Mouse (Mus musculus) monocyte, adult 2 months (primary cell): ENCODE measurements around the gene Tmem198.

Experiments used
- DNase-seq, 2 experiments: peaks; one replicate each; pipeline ENCODE4 v3.0.0; 2022; ENCODE audit warnings: low spot score in 2 of 2, low read depth in 1 of 2

Tmem198 gene

DNA sequence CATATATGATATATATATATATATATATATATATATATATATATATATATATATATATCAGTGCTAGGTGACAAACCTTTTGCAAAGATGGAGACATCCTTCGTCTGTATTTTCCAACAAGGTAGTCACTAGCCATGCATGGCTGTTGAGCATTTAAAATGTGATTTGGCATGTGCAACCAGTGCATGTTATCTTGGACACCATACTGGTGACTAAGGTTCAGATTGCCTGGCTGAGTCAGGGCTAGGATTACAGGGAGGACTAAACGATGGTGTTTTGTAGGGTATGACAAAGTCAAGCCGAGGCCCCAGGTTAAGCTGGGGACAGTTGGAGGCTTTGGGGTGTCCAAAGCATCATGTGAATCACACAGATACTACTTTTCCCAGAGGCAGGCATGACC, 23.9 kb upstream of the Tmem198 start:
- DNase-seq = no peak

DNA sequence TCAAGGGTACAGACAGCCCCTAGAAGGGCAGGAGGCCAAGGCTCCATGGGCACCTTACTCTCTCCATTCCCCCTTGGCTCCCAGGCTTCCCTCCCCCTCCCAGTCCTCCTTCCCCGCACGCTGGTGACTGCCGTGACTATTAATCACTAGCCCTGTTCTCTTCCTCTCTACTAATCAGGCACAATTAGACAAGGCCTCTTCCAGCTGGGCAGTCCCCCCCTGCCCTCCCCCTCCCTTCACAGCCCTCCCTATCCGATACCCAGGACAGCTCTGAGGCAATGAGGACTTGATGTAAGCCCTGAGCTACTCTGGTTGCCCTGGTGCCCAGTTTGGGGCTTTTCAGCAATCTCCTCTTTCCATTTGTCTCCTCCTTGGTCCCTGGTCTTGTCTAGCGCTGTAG, 23.4 kb upstream of the Tmem198 start:
- no peak for DNase-seq

DNA sequence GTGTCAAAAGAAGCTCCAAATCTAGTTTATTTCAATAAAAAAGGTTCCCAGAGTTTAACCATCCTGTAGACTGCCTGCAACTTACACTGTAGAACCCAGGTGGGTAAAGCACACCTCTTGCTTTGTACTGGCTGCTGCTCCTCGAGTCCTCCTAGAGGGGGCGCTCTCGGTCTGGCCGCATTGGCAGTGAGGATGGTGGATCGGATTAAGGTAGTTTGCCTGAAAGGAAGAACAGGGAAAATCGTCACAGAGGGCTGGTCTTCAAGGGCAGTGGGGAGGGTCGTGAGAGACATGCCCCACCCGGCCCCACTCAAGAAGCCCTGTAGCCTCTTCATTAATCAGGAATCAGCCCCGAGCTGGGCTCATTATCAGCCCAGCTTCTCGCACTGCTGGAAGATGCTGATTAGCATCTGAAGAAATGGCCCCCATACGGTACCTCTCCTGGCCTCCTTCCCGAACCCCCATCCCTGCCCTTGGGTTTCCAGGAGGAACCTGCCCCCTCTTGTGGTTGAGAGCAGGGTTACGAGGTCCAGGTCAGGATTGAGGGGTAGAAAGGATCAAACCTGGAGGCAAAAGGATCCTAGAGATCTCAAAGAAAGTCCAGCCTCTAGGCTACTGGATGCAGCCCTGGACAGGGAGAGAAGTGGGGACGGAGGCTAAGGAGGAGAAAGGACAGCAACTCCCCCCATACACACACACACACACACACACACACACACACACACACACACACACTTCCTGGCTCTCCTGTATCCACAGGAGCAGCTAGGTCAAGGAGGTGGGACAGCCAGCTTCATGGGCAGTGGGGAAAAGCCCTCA, 22.4 kb upstream of the Tmem198 start:
- DNase-seq = no peak

DNA sequence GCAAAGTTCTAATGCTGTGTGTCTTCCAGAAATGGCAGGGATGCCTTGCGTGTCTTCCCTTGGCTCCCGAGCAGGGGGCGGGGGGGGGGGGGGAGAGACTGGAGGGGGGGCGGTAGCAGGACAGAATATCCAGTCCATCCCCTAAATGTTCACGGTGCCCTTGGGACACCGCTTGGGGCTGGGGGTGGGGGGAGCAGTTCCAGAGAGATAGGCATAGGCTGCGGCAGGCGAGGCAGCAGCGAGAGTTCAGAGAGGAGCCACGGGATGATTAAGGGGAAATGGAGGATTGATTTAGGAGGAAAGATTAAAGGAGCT, 21.7 kb upstream of the Tmem198 start:
- no peak for DNase-seq

DNA sequence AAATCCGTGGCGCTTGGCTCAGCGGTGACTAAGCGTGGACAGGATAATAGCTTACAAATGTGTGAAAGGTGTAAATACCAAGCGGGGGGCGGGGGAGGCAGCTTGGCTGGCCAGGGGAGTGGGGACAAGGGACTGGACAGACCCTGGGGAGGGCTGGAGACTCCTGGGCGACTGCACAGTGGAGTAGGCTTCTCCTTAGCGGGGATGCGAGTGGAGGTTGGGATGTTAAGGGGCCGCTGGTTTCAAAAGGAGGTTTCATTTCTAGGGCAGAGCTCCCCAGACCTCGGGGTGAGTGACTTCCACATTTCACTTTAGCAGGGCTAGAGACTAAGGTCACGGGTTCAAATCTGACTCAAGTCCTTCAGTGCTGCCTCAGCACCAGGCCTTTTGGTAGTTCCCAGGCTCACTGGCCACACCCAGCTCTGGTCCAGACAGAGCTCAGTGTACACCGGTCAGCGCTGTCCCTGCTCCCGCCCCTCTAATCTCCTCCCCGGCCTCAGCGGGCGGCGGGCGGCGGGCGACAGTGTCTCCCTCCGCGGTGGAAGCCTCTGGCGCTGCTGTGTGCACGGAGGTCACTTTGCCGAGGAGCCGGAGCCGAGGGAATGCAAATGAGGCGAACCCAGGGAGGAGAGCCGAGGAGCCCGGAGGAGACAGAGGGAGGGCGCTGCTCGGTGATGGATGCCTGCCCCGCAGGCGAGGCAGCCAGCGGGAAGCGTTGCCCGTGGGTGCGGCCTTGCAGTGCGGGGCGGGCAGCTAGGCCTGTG, 21.1 kb upstream of the Tmem198 start:
- no peak for DNase-seq

DNA sequence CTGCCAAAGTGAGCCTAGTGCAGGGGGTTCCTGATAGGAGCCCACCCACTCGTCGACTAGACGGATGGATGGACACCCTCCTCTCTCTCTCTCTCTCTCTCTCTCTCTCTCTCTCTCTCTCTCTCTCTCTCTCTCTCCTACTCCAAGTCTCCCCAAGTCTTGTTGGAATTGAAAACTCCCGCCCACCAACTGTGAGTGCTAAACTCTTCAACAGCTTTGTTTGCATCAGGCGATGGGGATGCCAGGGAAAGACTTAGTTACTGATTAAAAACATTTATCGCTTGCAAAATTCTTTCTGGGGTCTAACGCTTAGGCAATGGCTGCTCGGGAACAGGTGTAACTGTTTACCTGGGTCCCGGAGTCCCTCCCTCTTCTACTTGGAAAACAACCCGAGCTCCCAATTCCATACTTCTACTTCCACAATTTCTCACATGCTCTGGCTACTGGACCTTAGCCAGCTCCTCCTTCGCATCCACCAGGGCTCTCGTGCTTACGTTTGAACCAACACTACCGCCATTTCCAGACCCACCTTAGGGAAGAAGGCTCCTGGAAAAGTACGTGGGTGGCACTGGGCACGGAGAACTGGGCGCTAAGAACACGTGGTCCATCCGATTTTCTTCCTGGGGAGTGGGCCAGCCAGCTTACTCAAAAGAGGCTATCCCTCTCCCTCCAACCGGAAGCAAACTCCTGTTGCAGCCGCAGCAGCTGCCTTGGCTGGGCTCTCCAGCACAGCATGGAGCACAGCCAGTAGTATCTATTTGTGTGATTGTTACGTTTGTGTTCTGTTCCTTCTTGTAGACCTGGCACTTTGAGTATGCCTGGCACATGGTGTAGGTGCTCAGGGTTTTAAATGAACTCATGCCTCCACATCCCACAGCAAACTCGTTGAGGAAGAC, 20.3 kb upstream of the Tmem198 start:
- DNase-seq = no peak

DNA sequence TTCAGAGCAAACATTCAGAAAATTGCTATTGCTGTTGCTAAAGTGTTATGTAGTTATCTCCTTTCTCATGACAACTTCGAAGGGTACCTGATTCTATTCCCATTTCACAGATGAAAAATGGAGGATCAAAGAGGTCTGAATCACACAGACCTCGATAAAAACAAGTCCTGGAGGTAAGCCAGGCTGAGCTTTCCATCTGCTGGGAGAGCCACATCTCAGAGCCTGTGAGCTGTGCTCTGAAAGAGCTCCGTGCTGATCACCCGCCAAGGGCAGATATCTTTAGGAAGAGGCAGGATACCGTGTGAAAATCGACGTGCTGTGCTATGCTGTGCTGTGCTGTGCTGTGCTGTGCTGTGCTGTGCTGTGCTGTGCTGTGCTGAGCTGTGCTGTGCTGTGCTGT, 19.0 kb upstream of the Tmem198 start:
- no peak for DNase-seq

DNA sequence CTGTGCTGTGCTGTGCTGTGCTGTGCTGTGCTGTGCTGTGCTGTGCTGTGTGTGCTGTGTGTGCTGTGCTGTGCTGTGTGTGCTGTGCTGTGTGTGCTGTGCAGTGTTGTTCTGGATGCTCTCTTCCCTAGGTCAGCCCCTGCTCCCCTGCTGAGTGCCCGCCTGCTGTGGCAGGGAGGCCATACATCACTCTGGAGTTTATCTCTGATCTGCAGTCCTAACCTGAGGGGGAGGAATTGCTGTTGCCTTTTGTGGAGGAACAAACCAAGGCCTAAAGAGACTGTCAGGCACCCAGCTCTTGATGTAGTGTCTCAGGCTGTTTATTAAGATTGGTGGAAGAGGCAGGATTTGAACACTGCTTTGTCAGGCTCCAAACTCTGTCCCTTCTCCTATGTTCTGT, 16.7 kb upstream of the Tmem198 start:
- no peak for DNase-seq

DNA sequence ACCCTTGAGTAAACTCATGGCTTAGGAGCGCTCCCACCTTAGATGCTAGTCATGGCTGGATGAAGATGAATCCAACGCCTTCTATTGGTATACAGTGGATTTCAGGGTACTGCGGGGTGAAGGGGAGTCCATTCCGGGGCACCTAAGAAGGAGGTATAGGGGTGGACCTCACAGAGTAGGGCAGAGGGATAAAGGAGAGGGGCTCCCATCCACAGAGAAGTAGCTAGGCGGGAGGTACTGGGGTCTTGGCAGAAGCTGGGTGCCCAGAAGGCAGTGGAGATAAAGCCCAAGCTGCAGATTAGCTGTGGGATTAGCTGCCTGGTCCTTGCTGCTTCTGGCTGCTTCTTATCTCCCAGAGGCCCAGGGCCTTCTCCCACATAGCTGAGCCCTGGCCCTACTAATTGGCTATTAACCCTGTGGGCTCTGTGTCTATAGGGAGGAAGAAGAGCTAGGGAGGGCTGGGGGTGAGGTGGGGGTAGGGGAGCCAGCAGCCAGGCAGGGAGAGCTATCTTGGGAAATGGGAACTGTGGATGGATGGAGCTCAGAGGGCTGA, 15.6 kb upstream of the Tmem198 start:
- DNase-seq = no peak

DNA sequence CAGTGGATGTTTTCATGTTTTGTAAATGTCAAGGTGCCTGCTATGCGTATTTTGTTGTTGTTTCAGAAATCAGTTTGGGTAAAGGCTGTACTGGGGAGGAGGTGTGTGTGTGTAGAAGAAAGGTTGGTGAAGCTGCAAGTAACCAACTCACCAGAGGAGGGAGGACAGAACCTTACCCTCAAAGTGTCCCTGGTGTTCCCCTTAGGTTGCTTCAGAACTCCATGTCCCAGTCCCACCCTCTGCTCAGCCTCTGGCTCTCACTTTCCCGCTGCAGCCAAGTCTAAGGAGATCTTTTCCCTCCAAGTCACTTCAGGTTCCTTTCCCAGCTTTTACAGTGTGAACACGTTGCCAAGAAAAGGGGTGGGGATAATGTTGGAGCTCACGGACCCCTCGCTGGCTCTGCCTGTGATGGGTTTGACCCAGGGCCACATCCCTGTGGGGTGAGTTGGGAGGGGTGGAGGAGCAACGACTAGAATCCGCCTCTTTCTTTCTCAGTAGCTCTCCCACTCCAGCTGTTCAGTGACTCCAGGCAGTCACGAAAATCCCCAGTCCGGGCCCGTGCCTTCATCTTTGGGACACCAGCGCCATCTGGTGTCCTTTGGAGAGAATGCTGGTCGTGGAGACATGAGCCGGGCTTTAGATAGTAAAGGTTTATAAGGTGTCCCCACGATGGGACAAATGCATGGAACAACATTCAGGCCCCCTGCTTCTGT, 12.0 kb upstream of the Tmem198 start:
- peak in 1 of 2 experiments; percentile 25 for DNase-seq

DNA sequence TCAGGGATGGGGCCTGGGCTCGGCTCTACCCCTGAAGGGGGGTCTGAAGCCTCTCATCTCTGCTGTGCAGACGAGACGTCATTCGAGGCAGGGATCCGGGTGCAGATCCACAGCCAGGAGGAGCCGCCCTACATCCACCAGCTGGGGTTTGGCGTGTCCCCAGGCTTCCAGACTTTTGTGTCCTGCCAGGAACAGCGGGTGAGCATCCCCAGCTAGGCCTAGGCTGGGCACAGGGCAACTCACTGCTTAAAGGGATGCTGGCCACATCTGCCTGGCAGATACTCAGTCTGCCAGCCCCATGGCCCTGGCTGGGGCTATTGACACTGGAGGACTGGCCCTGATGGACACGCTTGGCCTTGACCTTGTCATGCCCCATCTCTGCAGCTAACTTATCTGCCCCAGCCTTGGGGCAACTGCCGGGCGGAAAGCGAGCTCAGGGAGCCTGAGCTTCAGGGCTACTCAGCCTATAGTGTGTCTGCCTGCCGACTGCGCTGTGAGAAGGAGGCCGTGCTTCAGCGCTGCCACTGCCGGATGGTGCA, 10.0 kb upstream of the Tmem198 start:
- DNase-seq = no peak

DNA sequence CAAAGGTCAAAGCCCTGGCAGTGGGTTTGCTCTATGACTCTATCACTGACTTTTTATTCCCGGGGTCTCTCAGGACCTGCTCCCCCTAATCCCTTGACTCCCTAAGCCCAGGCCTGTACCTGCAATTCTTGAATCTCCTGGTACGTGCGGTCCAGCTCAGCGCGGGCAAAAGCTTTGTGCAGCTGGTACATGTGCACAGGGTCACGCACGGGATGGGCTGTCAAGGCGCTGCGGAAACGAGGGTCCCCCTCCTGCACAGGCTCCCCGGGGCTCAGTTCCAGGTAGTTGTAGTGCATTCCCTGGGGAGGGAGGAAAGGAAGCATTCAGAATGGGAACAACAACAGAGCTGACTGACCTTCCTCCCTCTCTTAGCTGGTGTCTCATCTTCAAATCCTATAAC, 2.9 kb upstream of the Tmem198 start:
- no peak for DNase-seq

DNA sequence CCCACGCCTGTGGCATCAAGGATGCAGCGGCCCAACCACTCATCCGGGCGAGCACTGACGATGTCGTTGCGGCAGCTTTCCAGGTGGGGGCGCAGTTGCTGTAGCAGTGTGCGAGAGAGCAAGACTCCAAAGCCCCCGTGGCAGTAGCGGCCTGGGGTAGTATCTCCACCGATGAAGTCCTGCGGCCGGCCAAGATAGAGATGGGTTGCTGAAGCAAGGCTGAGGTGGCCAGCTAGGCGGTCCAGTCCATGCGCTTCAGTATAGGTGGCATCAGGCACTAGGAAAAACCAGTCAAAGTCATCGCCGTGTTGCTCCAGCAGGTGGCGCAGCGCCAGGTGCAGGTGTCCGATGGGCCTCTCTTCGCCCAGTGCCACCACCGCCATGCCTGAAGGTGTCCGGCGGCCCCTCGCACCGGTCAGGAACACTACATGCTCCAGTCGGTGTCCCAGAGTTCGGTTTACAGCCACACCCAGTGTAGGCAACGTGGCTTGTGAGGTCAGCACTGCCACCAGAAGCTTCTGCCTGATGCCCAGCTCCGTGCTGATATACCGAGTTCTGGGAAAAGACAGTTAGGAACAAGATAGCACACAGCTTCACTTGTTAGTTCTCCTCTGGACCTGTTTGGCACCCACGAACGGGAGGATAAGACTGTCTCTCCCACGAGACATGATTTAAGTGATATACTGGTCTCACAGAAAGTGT, 1.9 kb upstream of the Tmem198 start:
- peak in 1 of 2 experiments; percentile 26 for DNase-seq

DNA sequence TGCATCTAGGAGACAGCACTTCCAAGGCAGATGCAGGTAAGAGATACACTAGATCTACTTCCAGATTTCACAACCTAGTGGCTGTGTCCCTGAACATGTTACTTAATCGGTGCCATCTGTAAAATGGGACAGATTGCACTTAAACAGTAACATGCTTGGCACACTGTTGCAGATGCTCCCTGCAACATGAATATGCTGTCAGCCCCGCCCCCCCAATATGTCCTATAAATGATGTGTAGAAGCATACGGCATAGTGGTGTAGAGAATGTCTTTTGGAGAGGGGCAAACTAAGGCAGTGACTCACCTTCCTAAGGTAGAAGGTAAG, 1.4 kb upstream of the Tmem198 start:
- no peak for DNase-seq

DNA sequence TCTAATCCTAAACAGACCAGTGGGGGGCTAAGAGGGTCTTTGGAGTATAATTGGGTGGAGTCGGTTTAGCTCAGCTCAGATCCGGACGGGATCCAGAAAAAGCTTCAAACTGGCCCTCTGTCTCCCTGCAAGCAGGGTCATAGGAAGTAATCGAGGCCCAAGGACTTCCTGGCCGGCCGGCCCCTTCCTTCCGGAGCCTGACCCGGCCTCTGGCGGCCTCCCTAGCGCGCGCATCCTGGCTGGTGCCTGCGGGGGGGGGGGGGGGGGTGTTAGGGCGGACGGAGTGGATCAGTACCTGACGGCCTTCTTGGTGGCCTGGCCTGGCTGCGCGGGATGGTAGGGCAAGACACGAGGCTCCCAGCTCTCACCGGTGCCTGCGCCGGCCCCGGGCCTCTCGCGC, 835 bp upstream of the Tmem198 start:
- no peak for DNase-seq

DNA sequence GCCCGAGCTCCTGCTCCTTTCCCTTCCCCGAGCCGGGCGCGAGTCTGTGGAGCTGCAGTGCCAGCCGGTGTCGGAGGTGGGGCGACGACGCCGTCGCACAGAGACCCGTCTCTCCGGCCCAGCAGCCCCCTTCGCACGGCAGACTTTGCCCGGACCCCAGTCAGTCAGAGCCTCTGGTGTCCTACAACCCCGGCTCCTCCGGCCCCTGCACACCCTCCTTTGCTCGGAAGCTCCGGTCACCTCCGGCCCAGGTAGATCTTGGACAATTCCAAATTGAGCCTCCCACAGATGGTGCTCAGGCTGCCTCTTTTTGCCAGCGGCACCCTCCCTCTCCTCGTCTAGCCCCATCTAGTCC, 280 bp downstream of the Tmem198 start:
- no peak for DNase-seq

DNA sequence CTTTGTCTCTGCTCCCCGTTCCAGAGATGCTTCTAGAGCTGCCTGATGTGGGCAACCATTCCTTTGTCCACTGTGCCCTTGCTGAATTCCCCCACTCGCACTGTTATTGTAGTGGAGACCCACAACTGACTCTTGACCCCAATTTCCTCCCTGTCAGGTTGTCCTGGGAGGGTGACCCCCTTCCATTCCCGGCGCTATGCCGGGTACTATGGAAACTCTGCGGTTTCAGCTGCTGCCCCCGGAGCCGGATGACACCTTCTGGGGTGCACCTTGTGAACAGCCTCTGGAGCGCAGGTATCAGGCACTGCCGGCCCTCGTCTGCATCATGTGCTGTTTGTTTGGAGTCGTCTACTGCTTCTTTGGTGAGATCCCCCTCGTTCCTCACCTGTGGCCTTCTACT, 704 bp downstream of the Tmem198 start:
- DNase-seq = no peak

DNA sequence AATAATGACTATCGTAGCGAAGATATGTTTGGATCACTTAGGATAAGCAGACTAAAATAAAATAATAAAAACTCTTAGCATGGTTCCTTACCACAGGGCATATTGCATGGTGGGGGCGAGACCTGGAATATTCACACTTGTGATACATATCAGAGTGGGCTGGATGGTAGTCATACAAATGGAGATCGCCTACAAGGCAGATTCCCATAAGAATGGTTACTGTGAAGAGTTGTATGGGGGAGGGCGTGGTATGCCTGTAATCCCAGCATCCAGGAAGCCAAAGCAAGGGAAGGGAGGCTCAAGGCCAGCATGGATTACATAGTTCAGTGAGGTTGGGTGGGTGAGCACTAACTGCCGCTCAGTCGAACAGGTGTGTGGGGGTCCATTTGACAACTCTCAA, 1.4 kb downstream of the Tmem198 start:
- no peak for DNase-seq

DNA sequence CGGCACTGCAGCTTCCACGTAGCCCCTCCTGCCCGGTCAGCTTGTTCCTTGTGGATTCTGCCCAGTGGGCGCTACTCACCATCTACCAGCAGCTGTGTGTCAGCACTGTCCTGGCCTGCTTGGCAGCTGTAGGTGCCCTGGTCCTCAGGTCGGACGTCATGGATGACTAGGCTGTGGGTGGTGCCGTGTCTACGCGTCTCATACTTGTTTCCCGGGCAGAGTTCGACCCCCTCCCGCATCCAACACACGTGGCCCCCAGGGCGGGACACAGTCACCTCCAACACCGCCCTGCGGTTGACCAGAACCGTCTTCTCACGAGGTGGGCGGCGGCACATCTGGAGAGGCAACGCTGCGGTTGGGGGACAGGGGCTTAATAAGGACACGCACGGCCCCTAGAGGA, 7.2 kb downstream of the Tmem198 start:
- no peak for DNase-seq

DNA sequence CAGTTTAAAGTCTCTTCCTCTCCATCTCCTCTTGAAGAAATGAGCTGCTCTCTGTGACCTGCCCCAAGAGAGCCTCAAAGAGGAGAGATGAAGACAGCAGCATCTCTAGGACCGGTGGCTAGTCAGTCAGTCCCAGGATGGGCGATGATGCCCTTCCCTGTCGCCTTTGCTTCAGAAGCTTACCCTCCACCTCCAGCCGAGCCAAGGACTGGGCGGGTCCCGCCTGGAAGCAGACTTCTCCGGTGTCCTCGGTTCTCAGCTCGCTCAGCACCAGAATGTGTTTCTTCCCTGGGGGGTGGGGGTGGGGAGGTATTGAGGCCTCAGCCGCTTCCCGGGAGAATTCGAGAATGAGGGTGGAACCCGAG, 7.7 kb downstream of the Tmem198 start:
- no peak for DNase-seq
